In the genomic region with DNA sequence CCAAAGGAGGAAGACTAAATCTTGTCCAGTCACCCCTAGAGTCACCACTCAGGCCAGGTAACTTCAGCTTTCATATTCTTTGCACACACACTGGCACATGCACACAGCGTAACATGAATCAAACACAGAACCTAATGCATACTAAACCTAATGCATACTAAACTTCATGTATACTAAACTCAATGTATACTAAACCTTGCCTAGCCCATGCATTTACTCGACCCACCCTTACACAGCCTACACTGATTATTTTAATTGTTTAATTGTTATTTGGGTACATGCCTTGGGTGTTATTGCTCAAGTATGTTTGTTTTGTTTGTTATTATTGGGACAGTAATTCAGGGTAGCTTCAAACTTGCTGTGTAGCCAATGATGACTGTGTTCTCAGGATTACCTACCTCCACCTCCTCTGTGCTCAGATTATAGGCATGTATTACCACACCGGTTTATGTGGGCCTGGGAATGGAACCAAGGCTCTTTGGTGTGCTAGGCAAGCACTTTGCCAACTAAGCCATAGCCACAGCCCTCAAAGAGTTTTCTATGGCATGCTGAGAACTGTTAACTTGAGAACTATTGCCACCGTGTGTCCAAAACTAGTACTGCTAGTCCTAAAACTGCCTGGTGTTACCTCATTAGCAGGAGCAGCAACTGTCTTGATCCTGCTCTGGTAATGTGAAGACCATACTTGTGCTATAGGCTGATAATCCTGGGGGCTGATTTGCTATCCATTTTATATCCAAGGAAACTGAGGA, we compare ENCODE assay signal across 9 mouse cellular contexts. TPM values are rescaled to one million over a fixed set of nuclear protein-coding genes. Genes with fewer than 3 reads are reported as not detected.
A peak's percentile ranks its signal among the peaks of the same experiment; 100 is the strongest.
DNase-seq lines count a peak whose midpoint lies in the region; ATAC-seq and TF ChIP-seq lines count a peak whose summit lies in the region.
"Had no signal": no experiment of that assay in that cellular context is flagged by ENCODE, and none has a peak within 500 bp of the region (broad histone marks: within the 10 kb centered on the region; RNA-seq: fewer than 3 reads in every experiment).

No protein-coding gene starts in this region.

- no peaks in the 10 kb centered on the region for H3K27me3 ChIP-seq in forebrain, embryonic 16.5 days (replicated peaks; ENCODE audit: control insufficient read depth, insufficient read depth, low read length)
- H3K27me3 ChIP-seq in hindbrain, embryonic 11.5 days (ENCODE audit: control insufficient read depth, insufficient read depth, low read length) = no peaks in the 10 kb centered on the region
- H3K27me3 ChIP-seq in neural tube, embryonic 15.5 days (replicated peaks) = no peaks in the 10 kb centered on the region
- H3K27me3 ChIP-seq: limb, embryonic 15.5 days had no signal

- no peak overlapping the region for H3K4me3 ChIP-seq in forebrain, embryonic 16.5 days (replicated peaks; ENCODE audit: low read length)
- no peak overlapping the region for H3K4me3 ChIP-seq in hindbrain, embryonic 11.5 days (ENCODE audit: low read depth, low read length)
- H3K4me3 ChIP-seq in layer of hippocampus, adult 2 months = no peak overlapping the region
- no peak overlapping the region for H3K4me3 ChIP-seq in neural tube, embryonic 15.5 days (replicated peaks)
- H3K4me3 ChIP-seq: limb, embryonic 15.5 days had no signal

- H3K36me3 ChIP-seq in forebrain, embryonic 16.5 days (ENCODE audit: control insufficient read depth, insufficient read depth) = no peaks in the 10 kb centered on the region
- no peaks in the 10 kb centered on the region for H3K36me3 ChIP-seq in hindbrain, embryonic 11.5 days (ENCODE audit: control insufficient read depth, insufficient read depth, low read length)
- H3K36me3 ChIP-seq in neural tube, embryonic 15.5 days = no peaks in the 10 kb centered on the region
- H3K36me3 ChIP-seq: limb, embryonic 15.5 days had no signal

- no peak overlapping the region for H3K27ac ChIP-seq in forebrain, embryonic 16.5 days (ENCODE audit: low read length)
- H3K27ac ChIP-seq in hindbrain, embryonic 11.5 days (ENCODE audit: low read depth, low read length) = no peak overlapping the region
- no peak overlapping the region for H3K27ac ChIP-seq in layer of hippocampus, adult 2 months
- H3K27ac ChIP-seq in neural tube, embryonic 15.5 days (replicated peaks) = no peak overlapping the region
- H3K27ac ChIP-seq: limb, embryonic 15.5 days had no signal

- no peak overlapping the region for H3K9ac ChIP-seq in forebrain, embryonic 16.5 days (replicated peaks; ENCODE audit: low read depth, low read length)
- no peak overlapping the region for H3K9ac ChIP-seq in hindbrain, embryonic 11.5 days (ENCODE audit: low read depth, low read length)
- H3K9ac ChIP-seq in neural tube, embryonic 15.5 days (replicated peaks) = no peak overlapping the region
- H3K9ac ChIP-seq: limb, embryonic 15.5 days had no signal

- DNase-seq in MN1 (ENCODE audit: low spot score) = peak; percentile 75
- peak; percentile 64 for DNase-seq in c-Kit-positive CD71-positive TER-119-negative erythroid progenitor cells, embryonic 14.5 days (ENCODE audit: low read depth)
- DNase-seq in hindbrain, embryonic 11.5 days (ENCODE audit: low spot score) = peak; percentile 82
- DNase-seq in layer of hippocampus, adult 2 months (ENCODE audit: low spot score in 2 of 2) = peak; percentile 69 to 77
- DNase-seq in lung, adult 18-20 months = peak; percentile 53 to 73
- peak; percentile 48 to 63 for DNase-seq in thymus, postnatal 36 days

- no peaks in the 10 kb centered on the region for H3K4me1 ChIP-seq in forebrain, embryonic 16.5 days (replicated peaks; ENCODE audit: control insufficient read depth, insufficient read depth, low read length)
- H3K4me1 ChIP-seq in hindbrain, embryonic 11.5 days (replicated peaks; ENCODE audit: control insufficient read depth, insufficient read depth, low read length) = no peaks in the 10 kb centered on the region
- H3K4me1 ChIP-seq in neural tube, embryonic 15.5 days = no peaks in the 10 kb centered on the region
- H3K4me1 ChIP-seq: limb, embryonic 15.5 days had no signal

- no peak overlapping the region for H3K4me2 ChIP-seq in forebrain, embryonic 16.5 days (ENCODE audit: low read length)
- H3K4me2 ChIP-seq in hindbrain, embryonic 11.5 days (replicated peaks; ENCODE audit: low read depth, low read length) = no peak overlapping the region
- no peak overlapping the region for H3K4me2 ChIP-seq in neural tube, embryonic 15.5 days
- H3K4me2 ChIP-seq: limb, embryonic 15.5 days had no signal

- peak; percentile 77 for ATAC-seq in forebrain, embryonic 16.5 days
- peak; percentile 72 for ATAC-seq in hindbrain, embryonic 11.5 days (ENCODE audit: low FRiP score)
- peak; percentile 88 for ATAC-seq in neural tube, embryonic 15.5 days (ENCODE audit: low FRiP score)

- no peaks in the 10 kb centered on the region for H3K9me3 ChIP-seq in forebrain, embryonic 16.5 days (ENCODE audit: control insufficient read depth, low read length)
- no peaks in the 10 kb centered on the region for H3K9me3 ChIP-seq in hindbrain, embryonic 11.5 days (ENCODE audit: control insufficient read depth, low read length)
- no peaks in the 10 kb centered on the region for H3K9me3 ChIP-seq in neural tube, embryonic 15.5 days (replicated peaks)
- H3K9me3 ChIP-seq: limb, embryonic 15.5 days had no signal

- 49% methylated on average over 4 of the region's 4 CpGs for WGBS in forebrain, embryonic 16.5 days
- 52% methylated on average over 4 of the region's 4 CpGs for WGBS in hindbrain, embryonic 11.5 days
- 47% methylated on average over 4 of the region's 4 CpGs for WGBS in neural tube, embryonic 15.5 days

- TF ChIP-seq CTCF in layer of hippocampus, adult 2 months (conservative IDR thresholded peaks at IDR 0.05) = peak; percentile 95

RNA-seq across cellular contexts. Expression of a gene that starts 28.4 kb away (rescaled TPM):
- polyA plus RNA-seq in forebrain, embryonic 16.5 days (2015; fragmentation: Nextera tagmentation; extraction: Ambion mirVana) = 0.27 and 0.81 TPM in 2 replicates
- 0.18 and 0.32 TPM in 2 replicates for polyA plus RNA-seq in hindbrain, embryonic 11.5 days (2014; fragmentation: Nextera tagmentation; extraction: Ambion mirVana)
- under 1 TPM; 0.52 to 0.69 TPM for total RNA-seq in layer of hippocampus, adult 2 months (2021)
- 0.14 and 2.7 TPM in 2 replicates for polyA plus RNA-seq in neural tube, embryonic 15.5 days (2015; fragmentation: Nextera tagmentation; extraction: Ambion mirVana)

RNA-seq across cellular contexts. Expression of a gene that starts 39.9 kb away (rescaled TPM):
- polyA plus RNA-seq in forebrain, embryonic 16.5 days (2015; fragmentation: Nextera tagmentation; extraction: Ambion mirVana) = 2.4 and 2.5 TPM in 2 replicates
- 1.6 and 1.8 TPM in 2 replicates for polyA plus RNA-seq in hindbrain, embryonic 11.5 days (2014; fragmentation: Nextera tagmentation; extraction: Ambion mirVana)
- 1 to 10 TPM; 2.7 TPM for total RNA-seq in layer of hippocampus, adult 2 months (2021)
- 4.5 and 6.9 TPM in 2 replicates for polyA plus RNA-seq in neural tube, embryonic 15.5 days (2015; fragmentation: Nextera tagmentation; extraction: Ambion mirVana)
